Mouse (Mus musculus) limb, embryonic 12.5 days (tissue): ENCODE measurements around the gene Aacs. TPM values are rescaled to one million over a fixed set of nuclear protein-coding genes. Genes with fewer than 3 reads are reported as not detected.
"Not testable (repeated sequence)": the region's sequence is repeated elsewhere in the genome, so short reads cannot be mapped to it uniquely, and the experiment has no call there.

Source experiments
- ATAC-seq: fragments of 200-750 bp; cut with Nextera tagmentation; 2 replicates; pipeline ENCODE4 v1.8.0; 2017; ENCODE audit warnings: low read depth, moderate TSS enrichment; ENCODE audit not compliant: insufficient number of reproducible peaks, insufficient read depth, low FRiP score, low TSS enrichment
- H3K27ac ChIP-seq: fragments of 300-500 bp; sonication (generic); 2 replicates; pipeline ENCODE4 v1.5.1; 2016; ENCODE audit warnings: mild to moderate bottlenecking, moderate library complexity
- H3K27me3 ChIP-seq: fragments of 300-500 bp; sonication (generic); 2 replicates; pipeline ENCODE4 v1.6.1; 2016; ENCODE audit warnings: mild to moderate bottlenecking, moderate library complexity
- H3K36me3 ChIP-seq: fragments of 300-500 bp; sonication (generic); 2 replicates; pipeline ENCODE4 v1.6.1; 2016; ENCODE audit warnings: mild to moderate bottlenecking, moderate library complexity
- H3K4me1 ChIP-seq: fragments of 300-500 bp; sonication (generic); replicated peaks from 2 replicates; pipeline ENCODE4 v1.6.1; 2016
- H3K4me2 ChIP-seq: fragments of 300-500 bp; sonication (generic); 2 replicates; pipeline ENCODE4 v1.6.1; 2016; ENCODE audit warnings: mild to moderate bottlenecking, moderate library complexity
- H3K4me3 ChIP-seq: fragments of 300-500 bp; sonication (generic); replicated peaks from 2 replicates; pipeline ENCODE4 v1.5.1; 2016; ENCODE audit warnings: mild to moderate bottlenecking
- H3K9ac ChIP-seq: fragments of 300-500 bp; sonication (generic); replicated peaks from 2 replicates; pipeline ENCODE4 v1.6.1; 2016; ENCODE audit warnings: mild to moderate bottlenecking, moderate library complexity
- H3K9me3 ChIP-seq: fragments of 300-500 bp; sonication (generic); 2 replicates; pipeline ENCODE4 v1.6.1; 2016; ENCODE audit warnings: mild to moderate bottlenecking, moderate library complexity
- WGBS: fragments of 180-500 bp; shearing (Covaris S2); methylation state at CpG from one replicate; pipeline ENCODE4 v1.1.7; 2016; 5-methylcytosine and 5-hydroxymethylcytosine counted together
- polyA plus RNA-seq: library from polyadenylated mRNA; unstranded; fragments of >200 nt; fragmentation: Nextera tagmentation; extraction: Ambion mirVana; gene quantifications from 2 replicates; pipeline ENCODE4 v1.2.1, GENCODE M21; 2016

Aacs gene
- polyA plus RNA-seq, 1 experiment from 2014 or later = 35.7 TPM

- Histone ChIP-seq H3K4me2 (no peak overlapping the region), H3K9me3 (no peaks in the 10 kb centered on the region), H3K36me3 (peaks cover 34% of the 10 kb centered on the region), H3K9ac (no peak overlapping the region; the same call in 1 of the 2 replicates), H3K27me3 (no peaks in the 10 kb centered on the region), H3K27ac (no peak overlapping the region), H3K4me3 (no peak overlapping the region), H3K4me1 (peaks cover 21% of the 10 kb centered on the region)
- WGBS = 81% methylated on average over 11 of the region's 11 CpGs
- ATAC-seq = no peak
Measured at GRCm38 (mm10) chr5:125480434-125481231, 5.0 kb downstream of the Aacs start.

GRCm38 (mm10) chr5:125482474-125482873 is 6.9 kb downstream of the Aacs start:
- Histone ChIP-seq H3K4me1 (peaks cover 6% of the 10 kb centered on the region), H3K36me3 (peaks cover 45% of the 10 kb centered on the region), H3K9me3 (no peaks in the 10 kb centered on the region), H3K4me2 (no peak overlapping the region), H3K9ac (no peak overlapping the region), H3K27me3 (no peaks in the 10 kb centered on the region), H3K4me3 (no peak overlapping the region), H3K27ac (no peak overlapping the region)
- WGBS = 95% methylated on average over 7 of the region's 7 CpGs
- ATAC-seq = no peak

- ATAC-seq = no peak
- no peaks in the 10 kb centered on the region for H3K9me3 ChIP-seq
- no peak overlapping the region for H3K9ac ChIP-seq
- H3K27me3 ChIP-seq = no peaks in the 10 kb centered on the region
- 73% methylated on average over 6 of the region's 6 CpGs for WGBS
- peaks cover 49% of the 10 kb centered on the region for H3K36me3 ChIP-seq
- H3K4me1 ChIP-seq = no peaks in the 10 kb centered on the region
- no peak overlapping the region for H3K4me3 ChIP-seq
- H3K4me2 ChIP-seq = no peak overlapping the region
- no peak overlapping the region for H3K27ac ChIP-seq
Measured at GRCm38 (mm10) chr5:125483712-125484611, 8.3 kb downstream of the Aacs start.

GRCm38 (mm10) chr5:125485031-125485778 is 9.6 kb downstream of the Aacs start:
- Histone ChIP-seq H3K4me1 (no peaks in the 10 kb centered on the region), H3K9me3 (no peaks in the 10 kb centered on the region), H3K36me3 (peaks cover 52% of the 10 kb centered on the region), H3K9ac (no peak overlapping the region), H3K27me3 (no peaks in the 10 kb centered on the region), H3K4me2 (no peak overlapping the region), H3K4me3 (no peak overlapping the region), H3K27ac (no peak overlapping the region)
- WGBS = 89% methylated on average over 4 of the region's 4 CpGs
- no peak for ATAC-seq

GRCm38 (mm10) chr5:125486088-125486487 is 10.5 kb downstream of the Aacs start:
- Histone ChIP-seq H3K4me1 (no peaks in the 10 kb centered on the region), H3K27me3 (no peaks in the 10 kb centered on the region), H3K9me3 (no peaks in the 10 kb centered on the region), H3K4me2 (no peak overlapping the region), H3K36me3 (peaks cover 60% of the 10 kb centered on the region), H3K9ac (no peak overlapping the region), H3K27ac (no peak overlapping the region), H3K4me3 (no peak overlapping the region)
- WGBS = 75% methylated on average over 1 of the region's 1 CpGs
- no peak for ATAC-seq

- Histone ChIP-seq H3K4me3 (no peak overlapping the region), H3K4me2 (no peak overlapping the region), H3K27ac (no peak overlapping the region), H3K9me3 (no peaks in the 10 kb centered on the region), H3K9ac (no peak overlapping the region), H3K36me3 (peaks cover 65% of the 10 kb centered on the region), H3K27me3 (no peaks in the 10 kb centered on the region), H3K4me1 (no peaks in the 10 kb centered on the region)
- 76% methylated on average over 11 of the region's 11 CpGs for WGBS
- no peak for ATAC-seq
Measured at GRCm38 (mm10) chr5:125487375-125488115, 11.9 kb downstream of the Aacs start.

- no peaks in the 10 kb centered on the region for H3K9me3 ChIP-seq
- no peaks in the 10 kb centered on the region for H3K4me1 ChIP-seq
- no peak overlapping the region; the same call in 1 of the 2 replicates for H3K9ac ChIP-seq
- H3K4me2 ChIP-seq = no peak overlapping the region
- no peak overlapping the region for H3K4me3 ChIP-seq
- H3K27ac ChIP-seq = no peak overlapping the region
- ATAC-seq = no peak
- 70% methylated on average over 4 of the region's 4 CpGs for WGBS
- H3K27me3 ChIP-seq = no peaks in the 10 kb centered on the region
- peaks cover 65% of the 10 kb centered on the region for H3K36me3 ChIP-seq
Measured at GRCm38 (mm10) chr5:125488116-125488455, 12.5 kb downstream of the Aacs start.

- 87% methylated on average over 5 of the region's 5 CpGs for WGBS
- ATAC-seq, H3K27me3 ChIP-seq, H3K4me2 ChIP-seq, H3K4me1 ChIP-seq, H3K4me3 ChIP-seq, H3K9me3 ChIP-seq, H3K9ac ChIP-seq, H3K27ac ChIP-seq: not testable (repeated sequence)
- H3K36me3 ChIP-seq = peaks cover 61% of the 10 kb centered on the region
Measured at GRCm38 (mm10) chr5:125488953-125489352, 13.3 kb downstream of the Aacs start.

- H3K4me1 ChIP-seq = no peaks in the 10 kb centered on the region
Measured at GRCm38 (mm10) chr5:125491107-125491506, 15.5 kb downstream of the Aacs start.

GRCm38 (mm10) chr5:125492379-125493092 is 16.9 kb downstream of the Aacs start:
- Histone ChIP-seq H3K27ac (no peak overlapping the region), H3K4me2 (no peak overlapping the region), H3K9me3 (no peaks in the 10 kb centered on the region), H3K27me3 (no peaks in the 10 kb centered on the region), H3K9ac (no peak overlapping the region), H3K4me1 (no peaks in the 10 kb centered on the region), H3K4me3 (no peak overlapping the region), H3K36me3 (peaks cover 60% of the 10 kb centered on the region)
- no peak for ATAC-seq
- WGBS = 68% methylated on average over 17 of the region's 17 CpGs

More at GRCm38 (mm10) chr5:125491107-125491506, 15.5 kb downstream of the Aacs start:
- Histone ChIP-seq H3K9ac (no peak overlapping the region), H3K27me3 (no peaks in the 10 kb centered on the region), H3K9me3 (no peaks in the 10 kb centered on the region), H3K27ac (no peak overlapping the region), H3K4me3 (no peak overlapping the region), H3K4me2 (no peak overlapping the region), H3K36me3 (peaks cover 66% of the 10 kb centered on the region)
- WGBS = 92% methylated on average over 10 of the region's 10 CpGs
- ATAC-seq = no peak
